8 mouse cellular contexts compared by ENCODE assay signal in the genomic region with DNA sequence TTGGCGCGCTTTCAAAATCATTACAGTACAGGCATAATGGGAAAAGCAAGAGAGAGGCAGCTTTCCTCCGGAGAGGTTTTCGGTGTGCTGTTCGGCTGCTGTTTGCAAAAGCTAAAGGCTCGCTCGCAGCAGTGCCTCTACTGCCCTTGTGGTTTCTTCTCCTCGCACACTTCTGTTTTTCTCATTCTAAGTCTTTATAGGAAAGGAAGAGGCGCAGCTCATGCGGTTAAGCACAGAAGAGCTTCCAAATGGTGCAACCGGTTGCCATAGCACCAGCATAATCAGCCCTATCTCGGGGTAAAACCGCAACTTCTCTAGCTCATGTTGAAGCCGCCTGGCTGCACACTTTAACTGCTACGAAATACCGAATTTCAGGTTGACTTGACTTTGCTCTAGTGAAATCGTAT. TPM values are rescaled to one million over a fixed set of nuclear protein-coding genes. Genes with fewer than 3 reads are reported as not detected.
DNase-seq lines count a peak whose midpoint lies in the region; ATAC-seq and TF ChIP-seq lines count a peak whose summit lies in the region.

No protein-coding gene starts in this region.

- H3K36me3 ChIP-seq in heart, embryonic 10.5 days: no peaks in the 10 kb centered on the region
- no peaks in the 10 kb centered on the region for H3K36me3 ChIP-seq in embryonic facial prominence, embryonic 15.5 days
- no peaks in the 10 kb centered on the region for H3K36me3 ChIP-seq in heart, embryonic 15.5 days
- no peaks in the 10 kb centered on the region for H3K36me3 ChIP-seq in liver, adult 2 months (ENCODE audit: control insufficient read depth, insufficient read depth, low read length)
- no peaks in the 10 kb centered on the region for H3K36me3 ChIP-seq in midbrain, embryonic 16.5 days (ENCODE audit: control insufficient read depth, insufficient read depth, low read length)

- TF ChIP-seq CTCF in liver, adult 2 months (IDR thresholded peaks at IDR 0.05; ENCODE audit: low read depth, low read length): no peak

- H3K79me2 ChIP-seq in liver, adult 2 months (ENCODE audit: control insufficient read depth, insufficient read depth, low read length): no peaks in the 10 kb centered on the region

- no peak for ATAC-seq in embryonic facial prominence, embryonic 15.5 days (ENCODE audit: insufficient number of reproducible peaks, low FRiP score, low TSS enrichment, low read depth)
- ATAC-seq in heart, embryonic 15.5 days (replicated peaks; ENCODE audit: insufficient number of reproducible peaks, insufficient read depth, low FRiP score, low read depth): no peak; the same call in 1 of the 2 replicates
- ATAC-seq in midbrain, embryonic 16.5 days: peak; percentile 93

- H3K4me2 ChIP-seq in embryonic facial prominence, embryonic 15.5 days (replicated peaks): peak overlapping the region; percentile 41
- H3K4me2 ChIP-seq in heart, embryonic 15.5 days: peak overlapping the region; percentile 45
- peak overlapping the region; percentile 49 for H3K4me2 ChIP-seq in midbrain, embryonic 16.5 days (ENCODE audit: low read length)

- H3K4me3 ChIP-seq in heart, embryonic 10.5 days: no peak overlapping the region
- H3K4me3 ChIP-seq in embryonic facial prominence, embryonic 15.5 days (replicated peaks): peak overlapping the region; percentile 28
- peak overlapping the region; percentile 24 for H3K4me3 ChIP-seq in heart, embryonic 15.5 days
- no peak overlapping the region for H3K4me3 ChIP-seq in liver, adult 2 months (ENCODE audit: insufficient read depth, low read depth, low read length)
- H3K4me3 ChIP-seq in midbrain, embryonic 16.5 days (ENCODE audit: low read depth, low read length): peak overlapping the region; percentile 26

- no peak overlapping the region for H3K27ac ChIP-seq in heart, embryonic 10.5 days
- no peak overlapping the region for H3K27ac ChIP-seq in embryonic facial prominence, embryonic 15.5 days (replicated peaks)
- H3K27ac ChIP-seq in heart, embryonic 15.5 days: no peak overlapping the region
- no peak overlapping the region for H3K27ac ChIP-seq in liver, adult 2 months (replicated peaks; ENCODE audit: insufficient read depth, low read depth, low read length)
- H3K27ac ChIP-seq in midbrain, embryonic 16.5 days (ENCODE audit: low read length): peak overlapping the region; percentile 69

- H3K27me3 ChIP-seq in heart, embryonic 10.5 days (ENCODE audit: insufficient read depth, poor library complexity, severe bottlenecking): no peaks in the 10 kb centered on the region
- no peaks in the 10 kb centered on the region for H3K27me3 ChIP-seq in embryonic facial prominence, embryonic 15.5 days
- no peaks in the 10 kb centered on the region for H3K27me3 ChIP-seq in heart, embryonic 15.5 days
- no peaks in the 10 kb centered on the region for H3K27me3 ChIP-seq in liver, adult 2 months (ENCODE audit: control insufficient read depth, insufficient read depth, low read length)
- no peaks in the 10 kb centered on the region for H3K27me3 ChIP-seq in midbrain, embryonic 16.5 days (ENCODE audit: control insufficient read depth, insufficient read depth, low read depth, low read length)

- H3K4me1 ChIP-seq in heart, embryonic 10.5 days: no peaks in the 10 kb centered on the region
- H3K4me1 ChIP-seq in embryonic facial prominence, embryonic 15.5 days: no peaks in the 10 kb centered on the region
- no peaks in the 10 kb centered on the region; the same call in 1 of the 2 replicates for H3K4me1 ChIP-seq in heart, embryonic 15.5 days (replicated peaks)
- no peaks in the 10 kb centered on the region for H3K4me1 ChIP-seq in liver, adult 2 months (ENCODE audit: control insufficient read depth, insufficient read depth, low read length)
- peaks cover 6% of the 10 kb centered on the region for H3K4me1 ChIP-seq in midbrain, embryonic 16.5 days (ENCODE audit: control insufficient read depth, insufficient read depth, low read length)

- peak; percentile 98 for DNase-seq in heart, adult 11 months
- no peak for DNase-seq in heart, embryonic 10.5 days (ENCODE audit: low spot score)
- peak; percentile 17 for DNase-seq in kidney, postnatal 14 days
- DNase-seq in liver, adult 2 months (ENCODE audit: extremely low read depth, low read depth, low spot score): peak; percentile 52
- DNase-seq in spleen, postnatal 10 days (ENCODE audit: low spot score in 2 of 2): peak; percentile 32 to 78

- no peaks in the 10 kb centered on the region for H3K9me3 ChIP-seq in heart, embryonic 10.5 days
- no peaks in the 10 kb centered on the region for H3K9me3 ChIP-seq in embryonic facial prominence, embryonic 15.5 days (replicated peaks)
- H3K9me3 ChIP-seq in heart, embryonic 15.5 days (replicated peaks): no peaks in the 10 kb centered on the region
- H3K9me3 ChIP-seq in midbrain, embryonic 16.5 days (replicated peaks; ENCODE audit: control insufficient read depth, low read length, poor library complexity, severe bottlenecking): no peaks in the 10 kb centered on the region

- 55% methylated on average over 17 of the region's 17 CpGs for WGBS in heart, embryonic 10.5 days
- 26% methylated on average over 17 of the region's 17 CpGs for WGBS in embryonic facial prominence, embryonic 15.5 days
- WGBS in heart, embryonic 15.5 days: 41% methylated on average over 17 of the region's 17 CpGs
- WGBS in liver, adult 2 months: 69% methylated on average over 17 of the region's 17 CpGs
- 5% methylated on average over 17 of the region's 17 CpGs for WGBS in midbrain, embryonic 16.5 days

- H3K9ac ChIP-seq in embryonic facial prominence, embryonic 15.5 days: no peak overlapping the region
- no peak overlapping the region for H3K9ac ChIP-seq in heart, embryonic 15.5 days
- H3K9ac ChIP-seq in liver, adult 2 months (ENCODE audit: low read depth, low read length): no peak overlapping the region
- H3K9ac ChIP-seq in midbrain, embryonic 16.5 days (ENCODE audit: low read depth, low read length): peak overlapping the region; percentile 15; the same call in 1 of the 2 replicates

- TF ChIP-seq POLR2A in liver, adult 2 months (IDR thresholded peaks at IDR 0.05; ENCODE audit: extremely low read depth, insufficient read depth, low read length): no peak

RNA-seq across cellular contexts. Expression of gene Ptprc, which starts 39.1 kb away (rescaled TPM):
- 0.48 and 0.57 TPM in 2 replicates for polyA plus RNA-seq in heart, embryonic 10.5 days (2016; fragmentation: Nextera tagmentation; extraction: Ambion mirVana)
- 3.4 and 3.8 TPM in 2 replicates for polyA plus RNA-seq in embryonic facial prominence, embryonic 15.5 days (2015; fragmentation: Nextera tagmentation; extraction: Ambion mirVana)
- polyA plus RNA-seq in heart, embryonic 15.5 days (2015; fragmentation: Nextera tagmentation; extraction: Ambion mirVana): 2.6 and 12.9 TPM in 2 replicates
- total RNA-seq in liver, adult 2 months (2014; rRNA removed): 13.4 and 13.7 TPM in 2 replicates
- 1.8 and 3.4 TPM in 2 replicates for polyA plus RNA-seq in liver, adult 2 months (2012; rRNA removed)
- polyA plus RNA-seq in midbrain, embryonic 16.5 days (2015; fragmentation: Nextera tagmentation; extraction: Ambion mirVana): 0.56 and 0.59 TPM in 2 replicates

Comparison
In these comparisons a context has a peak if more than half of its experiments do, and no peak if none do; other contexts are left out.
1. H3K4me3 ChIP-seq: peak in embryonic facial prominence, embryonic 15.5 days (single experiment), heart, embryonic 15.5 days (single experiment) and midbrain, embryonic 16.5 days (single experiment); none in heart, embryonic 10.5 days (single experiment) and liver, adult 2 months (single experiment).
2. Peak in every context shown above with its lines, with median percentiles within 50 percentile points of each other: H3K4me2 ChIP-seq.